Mouse (Mus musculus) cerebellum, postnatal 36 days (tissue): ENCODE data around the gene Pon2.
"Not testable (repeated sequence)": the region's sequence is repeated elsewhere in the genome, so short reads cannot be mapped to it uniquely, and the experiment has no call there.

Experiments used
- DNase-seq, 2 experiments: peaks; one replicate each; pipeline ENCODE4 v3.0.0; 2021 to 2022; ENCODE audit warnings: mixed read lengths in 2 of 2

Gene Pon2

DNA sequence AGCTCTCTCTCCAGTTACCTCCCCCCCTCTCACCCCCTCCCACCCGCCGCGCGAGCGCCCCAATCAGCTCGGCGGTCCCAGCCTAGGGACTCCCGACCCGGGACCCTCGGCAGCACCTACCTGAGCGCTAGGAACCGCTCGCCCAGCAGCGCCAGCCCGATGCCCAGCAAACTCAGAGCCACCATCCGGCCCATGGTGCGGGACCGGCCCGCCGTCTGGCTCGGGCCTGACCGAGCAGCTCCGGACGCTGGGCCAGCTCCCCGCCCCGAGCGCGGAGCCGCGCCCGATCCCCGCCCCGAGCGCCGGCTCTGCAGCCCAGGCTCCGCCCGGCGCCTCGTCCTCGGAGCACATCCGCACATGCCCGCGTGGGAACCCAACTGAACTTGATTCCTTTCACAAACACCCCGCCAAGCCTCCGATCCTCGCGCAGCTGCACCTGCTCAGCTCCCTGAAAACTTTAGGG lies at the start of gene Pon2:
Pon2 (minus strand) TSS at position 364 of the 463 bp plus-strand sequence.
- DNase-seq: peak; percentile 29 to 37

DNA sequence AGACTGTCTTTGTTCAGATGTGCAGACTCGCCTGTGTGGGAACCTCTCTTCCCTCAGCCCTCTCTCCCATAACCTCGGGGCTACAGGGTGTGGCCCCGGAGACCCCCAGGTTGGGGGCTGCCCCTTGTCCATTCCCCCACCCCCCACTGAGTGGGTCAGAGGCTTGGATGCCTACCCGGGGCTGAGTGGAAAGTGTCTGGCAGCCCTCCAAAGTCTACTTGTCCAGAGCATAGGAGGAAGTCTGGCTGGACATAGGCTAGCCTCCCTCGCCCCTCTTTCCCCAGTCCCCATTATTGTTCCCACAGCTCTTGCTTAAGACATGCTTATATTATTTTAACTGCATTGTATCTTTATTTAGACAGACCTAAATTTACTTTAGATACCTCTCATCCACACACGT lies 46.0 kb upstream of the Pon2 start:
- DNase-seq: no peak

DNA sequence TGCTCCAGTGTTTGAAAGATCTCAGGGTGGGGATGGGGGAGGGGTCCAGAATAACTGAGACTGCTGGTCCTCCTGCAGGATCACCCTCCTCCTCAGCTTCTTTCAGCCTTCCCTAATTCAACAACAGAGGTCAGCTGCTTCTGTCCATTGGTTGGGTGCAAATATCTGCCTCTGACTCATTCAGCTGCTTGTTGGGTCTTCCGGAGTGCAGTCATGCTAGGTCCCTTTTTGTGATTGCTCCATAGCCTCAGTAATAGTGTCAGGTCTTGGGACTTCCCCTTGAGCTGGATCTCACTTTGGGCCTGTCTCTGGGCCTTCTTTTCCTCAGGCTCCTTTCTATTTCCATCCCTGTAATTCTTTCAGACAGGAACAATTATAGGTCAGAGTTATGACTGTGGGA lies 41.0 kb upstream of the Pon2 start:
- not testable (repeated sequence) for DNase-seq

- DNase-seq: not testable (repeated sequence)
Measured at GRCm38 (mm10) chr6:5338781-5339180, 40.5 kb upstream of the Pon2 start.

DNA sequence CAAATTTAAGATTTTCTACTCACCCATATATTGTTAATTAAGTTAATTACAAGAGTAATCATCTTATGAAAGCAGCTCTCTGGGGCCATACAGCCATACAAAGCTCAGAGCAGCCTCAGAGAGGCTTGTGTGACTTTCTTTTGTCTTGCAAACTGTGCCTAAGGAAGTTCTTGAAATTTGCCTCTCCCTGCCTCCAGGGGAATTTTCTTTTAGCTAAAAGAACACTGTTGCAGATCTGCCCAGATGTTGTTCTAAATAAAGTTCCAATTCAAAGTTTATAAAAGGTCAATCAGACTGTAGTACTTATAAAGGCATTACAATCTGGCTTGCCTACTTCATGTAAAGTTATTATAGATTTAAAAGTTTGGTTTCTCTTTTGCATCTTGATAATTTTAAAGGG lies 37.8 kb upstream of the Pon2 start:
- not testable (repeated sequence) for DNase-seq

DNA sequence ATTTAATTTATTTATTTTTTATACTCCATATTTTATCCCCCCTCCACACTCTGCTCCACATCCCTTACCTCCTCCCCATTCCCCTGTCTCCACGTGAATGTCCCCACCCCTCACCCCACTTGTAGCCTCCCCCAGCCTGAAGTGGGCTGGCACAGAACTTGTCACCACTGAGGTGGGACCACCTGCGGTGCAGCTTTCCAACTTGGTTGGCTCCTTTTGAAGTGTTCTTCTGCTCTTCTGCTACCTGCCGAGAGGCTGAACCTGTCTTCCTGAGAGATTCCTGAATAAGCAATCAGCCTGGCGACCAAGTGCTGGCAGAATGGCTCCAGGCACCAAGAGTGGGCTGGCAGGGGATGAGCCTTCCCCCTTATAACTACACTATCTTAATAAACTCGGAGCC lies 35.8 kb upstream of the Pon2 start:
- DNase-seq: no peak

- no peak for DNase-seq
Measured at GRCm38 (mm10) chr6:5332560-5333150, 34.4 kb upstream of the Pon2 start.

DNA sequence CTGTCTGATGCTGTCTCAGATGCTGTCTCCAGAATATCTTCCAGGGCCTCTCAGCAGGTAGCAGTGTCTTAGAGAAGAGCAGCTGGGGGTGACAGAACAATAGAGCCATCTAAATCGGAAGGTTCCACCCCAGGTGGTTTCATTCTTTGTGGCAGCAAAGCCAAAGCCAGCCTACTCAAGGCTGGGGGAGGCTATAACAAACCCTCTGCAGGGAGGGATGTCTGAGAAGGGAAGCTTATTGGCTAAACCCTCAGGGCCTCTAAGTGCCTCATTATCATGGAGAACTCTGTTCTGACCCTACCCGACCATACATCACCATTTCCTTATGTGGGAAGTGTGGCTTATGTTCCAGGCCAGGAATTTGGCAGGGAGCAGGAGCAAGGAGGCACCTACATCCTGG lies 26.9 kb upstream of the Pon2 start:
- no peak for DNase-seq

GRCm38 (mm10) chr6:5324101-5324500 lies 25.8 kb upstream of the Pon2 start:
- not testable (repeated sequence) for DNase-seq

DNA sequence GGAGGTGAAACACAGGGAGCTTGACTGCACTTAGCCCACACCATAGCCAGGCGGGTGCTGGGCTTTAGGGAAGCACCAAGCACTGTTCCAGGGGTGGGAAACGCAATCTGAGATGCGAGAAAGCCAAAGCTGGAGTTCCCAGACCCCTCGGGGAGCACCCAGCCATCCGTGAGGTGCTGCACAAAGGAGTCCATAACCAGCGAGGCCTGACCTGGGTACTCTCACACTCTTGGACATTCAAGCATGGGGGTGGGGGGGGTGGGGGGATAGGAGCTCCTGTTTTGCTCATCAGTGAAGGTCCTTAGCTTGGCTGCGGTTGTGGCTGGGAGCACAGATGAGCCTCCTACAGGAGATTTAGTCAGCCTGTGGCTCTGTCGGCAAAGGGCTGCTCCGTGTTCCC lies 18.4 kb upstream of the Pon2 start:
- DNase-seq: no peak

DNA sequence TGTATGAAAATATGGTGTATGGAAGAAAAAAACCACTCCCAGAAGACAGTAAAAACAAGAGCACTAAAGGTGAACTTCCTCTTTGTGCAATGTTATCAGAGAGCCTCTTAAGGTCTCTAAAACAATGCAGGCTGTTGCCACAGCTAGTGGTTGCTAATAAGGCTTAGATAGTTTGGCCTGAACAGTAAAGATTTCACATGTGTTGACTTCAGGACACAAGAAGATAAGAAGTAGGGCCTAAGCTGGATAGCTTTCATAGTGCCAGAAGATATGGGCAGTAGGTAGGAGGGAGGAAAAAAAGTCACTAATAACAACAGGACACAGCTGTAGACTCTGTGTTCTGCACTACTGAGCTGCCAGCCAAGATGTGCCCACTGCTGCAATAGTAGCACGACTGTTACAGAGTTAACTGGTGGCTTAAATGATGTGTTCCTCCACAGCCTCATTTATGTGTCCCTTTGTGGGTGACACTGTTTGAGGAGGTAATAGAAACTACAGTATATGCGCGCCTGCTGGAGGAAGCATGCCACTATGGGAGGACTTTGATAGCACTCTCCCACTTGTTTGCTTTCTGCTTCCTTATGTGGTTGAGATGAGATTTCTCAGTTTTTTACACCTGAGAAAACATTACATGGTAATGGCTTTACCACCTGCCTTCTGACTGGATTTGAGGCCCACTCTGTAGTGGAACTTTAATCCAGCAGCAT lies 17.0 kb upstream of the Pon2 start:
- DNase-seq: no peak

DNA sequence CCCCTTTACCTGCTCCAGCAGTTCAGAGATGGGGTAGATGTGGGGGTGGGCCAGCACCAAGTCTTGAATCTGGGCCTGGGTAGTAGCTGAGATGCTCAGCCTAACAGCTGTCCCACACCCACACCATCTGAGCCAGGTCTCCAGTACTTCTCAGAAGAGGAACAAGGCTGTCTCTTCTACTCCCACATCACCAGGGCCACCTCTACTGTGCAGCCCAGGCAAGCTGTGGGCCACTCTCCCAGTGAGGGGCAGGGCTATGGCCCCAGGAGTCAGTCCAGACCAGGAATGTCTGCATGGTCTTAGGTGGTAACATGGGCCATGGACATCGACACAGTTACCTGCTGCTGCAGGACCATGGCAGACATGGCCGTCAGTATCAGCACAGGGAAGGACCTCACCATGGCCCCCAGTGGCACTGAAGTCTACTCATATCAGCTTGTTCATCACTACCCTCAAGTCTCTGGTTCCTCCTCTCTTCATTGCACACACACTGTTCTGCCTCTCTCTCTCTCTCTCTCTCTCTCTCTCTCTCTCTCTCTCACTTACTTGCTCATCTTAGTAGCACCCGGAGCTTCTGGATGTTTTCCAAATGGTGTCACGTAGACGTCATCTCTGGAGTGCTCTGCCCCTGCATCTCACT lies 15.8 kb upstream of the Pon2 start:
- no peak for DNase-seq

DNA sequence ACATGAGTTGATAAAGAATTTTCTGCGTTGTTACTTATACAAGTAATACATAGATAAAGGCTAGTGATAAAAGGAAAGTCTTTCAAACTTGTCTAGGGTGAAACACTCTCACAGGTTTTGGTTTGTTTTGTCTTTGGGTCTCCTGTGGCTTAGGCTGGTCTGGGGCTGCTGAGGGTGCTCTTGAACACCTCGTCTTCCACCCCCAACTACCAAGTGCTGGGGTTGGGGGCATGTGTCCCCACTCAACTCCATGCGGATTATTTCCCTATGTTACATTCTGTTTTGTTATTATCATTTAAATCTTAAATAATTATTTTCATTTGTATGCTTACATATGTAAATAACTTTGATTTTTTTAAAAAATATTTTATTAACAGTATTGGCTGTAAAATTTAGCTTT lies 12.2 kb upstream of the Pon2 start:
- no peak for DNase-seq

DNA sequence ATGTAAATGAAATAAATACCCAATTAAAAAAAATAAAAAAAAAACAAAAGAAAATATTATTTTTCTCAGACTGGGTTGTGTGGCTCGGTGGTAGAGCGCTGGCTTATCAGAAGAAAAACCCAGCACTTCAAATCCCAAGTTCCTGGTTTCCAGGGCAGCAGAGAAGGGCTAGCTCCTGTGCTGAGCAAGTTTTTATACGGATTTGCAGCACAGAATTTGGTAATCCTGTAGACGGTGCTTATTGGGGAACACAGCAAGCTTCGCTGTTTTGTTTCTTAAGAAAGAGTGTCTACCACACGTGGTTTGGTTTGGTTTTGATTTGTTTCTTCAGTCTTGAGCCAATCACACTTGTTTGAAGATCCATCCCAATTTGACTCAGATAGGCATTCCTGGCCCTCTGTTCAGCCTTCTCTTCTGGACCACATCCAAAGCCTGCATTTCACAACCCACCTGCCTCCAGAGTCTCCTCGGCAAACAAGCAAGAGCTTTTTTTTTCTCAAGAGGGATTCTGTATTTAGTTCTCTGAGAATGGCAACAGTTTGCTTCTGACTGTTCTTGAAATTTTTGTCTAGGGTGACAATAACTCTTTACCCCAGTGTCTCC lies 11.4 kb upstream of the Pon2 start:
- no peak for DNase-seq

DNA sequence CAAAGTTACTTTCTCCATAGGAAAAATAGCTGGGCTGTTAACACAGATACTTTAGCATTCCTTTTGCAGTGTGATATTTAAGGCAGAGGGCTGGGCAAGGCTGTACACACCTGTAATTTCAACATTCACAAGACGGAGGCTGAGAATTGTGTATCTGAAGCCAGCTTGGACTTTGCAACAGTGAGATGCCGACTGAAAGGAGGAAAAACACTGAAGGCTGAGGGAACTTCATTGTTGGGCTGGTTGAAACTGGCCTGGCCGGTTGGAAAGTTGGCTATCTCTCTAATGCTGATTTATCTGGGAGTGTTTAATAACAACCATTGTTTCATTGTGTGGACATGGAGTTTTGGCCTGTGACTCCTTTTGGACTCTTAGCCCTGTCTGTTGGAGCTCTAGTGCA lies 7.7 kb upstream of the Pon2 start:
- no peak for DNase-seq

DNA sequence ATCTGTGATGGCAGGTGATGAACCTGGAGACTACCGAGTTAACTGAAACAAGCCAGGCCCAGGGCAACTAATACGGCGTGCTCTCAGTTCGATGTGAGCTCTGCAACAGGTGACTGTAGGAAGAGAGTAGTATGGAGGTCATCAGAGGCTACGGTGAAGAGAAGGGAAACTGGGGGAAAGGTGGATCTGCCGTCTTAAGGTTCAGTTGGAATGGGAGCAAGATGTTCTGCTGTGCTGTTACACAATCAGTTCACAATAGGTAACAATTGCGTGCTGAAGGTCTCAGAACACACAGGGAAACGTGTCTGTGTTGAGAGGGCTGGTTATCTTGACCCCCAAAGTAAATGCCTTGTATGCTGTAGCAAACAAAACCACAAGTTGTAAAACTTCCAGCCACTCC lies 6.7 kb upstream of the Pon2 start:
- no peak for DNase-seq

DNA sequence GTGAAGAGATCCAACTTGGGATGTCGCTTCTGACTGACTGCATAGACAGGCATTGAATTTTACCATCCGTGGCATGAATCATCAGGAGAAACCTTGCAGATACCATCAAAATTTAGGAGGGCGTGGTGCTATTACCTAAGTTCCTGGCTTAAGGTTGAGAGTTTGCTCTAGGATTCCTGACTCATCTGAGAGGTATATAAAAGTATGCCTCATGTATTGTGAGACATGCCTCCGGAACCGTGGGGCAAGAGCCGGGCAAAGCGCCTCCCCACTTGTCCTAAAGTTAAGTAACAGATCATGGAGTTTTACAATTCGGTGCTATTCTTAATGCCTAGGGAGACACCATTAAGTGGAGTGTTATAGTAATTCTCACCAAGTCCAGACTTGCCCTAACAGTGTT lies 2.4 kb upstream of the Pon2 start:
- no peak for DNase-seq

DNA sequence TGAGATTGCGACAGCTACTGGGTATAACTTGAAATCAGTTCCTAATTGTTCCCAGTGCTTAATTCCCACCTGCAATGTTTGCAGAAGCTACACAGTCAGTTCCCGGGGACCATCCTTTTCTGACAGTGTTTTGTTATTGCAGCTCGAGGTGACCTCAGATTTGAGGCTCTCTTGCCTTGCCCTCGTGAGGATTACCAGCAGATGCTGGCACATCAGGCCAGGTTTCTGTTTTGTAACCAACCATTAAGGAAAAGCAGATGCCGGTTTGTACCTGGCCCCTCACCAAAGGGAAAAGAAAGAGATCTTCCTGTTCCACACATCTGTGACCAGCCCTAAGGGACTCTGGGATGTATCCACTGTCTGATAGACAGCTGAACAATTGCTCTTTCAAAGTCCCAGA lies 1.3 kb upstream of the Pon2 start:
- no peak for DNase-seq

DNA sequence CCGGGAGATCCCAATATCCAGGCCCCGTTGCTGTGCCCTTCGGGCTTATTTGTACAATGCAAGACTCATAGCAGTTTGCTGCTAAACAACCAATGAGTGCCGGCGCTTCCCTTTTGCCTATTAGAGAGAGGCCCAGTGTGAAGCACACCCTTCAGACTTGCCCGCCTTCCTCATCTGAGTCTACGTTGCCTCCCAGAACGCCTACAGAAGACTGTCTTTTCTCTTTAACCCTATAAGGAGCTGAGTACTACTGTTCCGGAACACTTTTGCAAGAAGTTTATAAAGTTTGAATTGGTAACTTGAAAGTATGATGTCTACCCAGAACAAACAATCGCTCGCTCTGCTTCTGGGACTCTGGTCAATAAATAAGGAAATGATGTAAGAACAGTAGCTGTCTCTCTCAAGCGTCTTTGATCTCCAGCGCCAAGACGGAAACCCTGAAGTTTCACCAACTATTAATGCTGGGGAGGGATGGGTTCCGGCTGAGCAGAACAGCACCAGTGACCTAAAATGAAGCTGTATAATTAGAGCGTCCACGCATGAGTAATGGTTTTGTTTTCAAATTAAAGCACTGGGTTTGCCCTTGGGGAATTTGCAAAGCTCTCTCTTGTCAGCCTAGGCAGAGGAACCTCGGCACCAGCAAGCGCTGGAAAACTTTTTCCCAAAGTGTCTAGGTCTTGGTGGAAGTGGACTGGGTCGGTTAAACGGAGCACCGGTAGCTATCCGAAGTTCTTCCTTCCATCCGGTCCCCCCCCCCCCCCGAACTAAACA lies 749 bp downstream of the Pon2 start:
- DNase-seq: no peak

- DNase-seq: no peak
Measured at GRCm38 (mm10) chr6:5296067-5296466, 2.2 kb downstream of the Pon2 start.

DNA sequence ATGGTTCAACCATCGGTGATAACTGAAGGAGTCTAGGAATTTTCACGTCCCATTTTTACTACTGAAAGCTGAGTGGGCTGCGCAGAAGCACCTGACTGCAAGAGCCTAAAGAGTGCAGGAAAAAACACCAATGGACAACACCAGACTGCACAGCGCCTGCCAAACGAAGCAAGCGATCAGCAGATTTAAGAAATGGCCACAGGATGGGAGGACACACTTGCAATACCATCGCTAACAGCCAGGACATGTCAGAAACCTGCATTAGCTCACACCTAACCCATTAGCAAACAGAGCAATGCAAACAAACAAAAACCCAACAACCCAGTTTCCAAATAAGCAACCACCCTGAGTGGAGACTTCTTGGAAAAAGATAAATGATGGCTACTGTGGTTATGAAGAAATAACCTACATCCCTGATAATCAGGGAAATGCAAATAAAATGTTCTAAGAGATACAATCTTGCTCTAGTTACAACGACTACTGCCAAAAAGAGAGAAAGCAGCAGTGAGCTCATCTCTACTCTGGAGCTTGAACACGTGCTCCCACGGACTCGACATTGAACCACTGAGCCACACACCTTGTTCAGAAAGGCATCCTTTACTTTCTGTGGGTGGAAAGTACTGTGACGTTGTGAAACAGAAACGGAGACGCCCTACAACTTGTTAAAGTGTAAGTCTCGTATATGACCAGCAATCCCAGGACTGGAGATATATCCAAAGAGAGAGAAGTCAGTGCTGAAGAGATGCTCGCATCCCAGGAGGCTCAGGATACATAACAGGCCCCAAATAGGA lies 3.4 kb downstream of the Pon2 start:
- no peak for DNase-seq

DNA sequence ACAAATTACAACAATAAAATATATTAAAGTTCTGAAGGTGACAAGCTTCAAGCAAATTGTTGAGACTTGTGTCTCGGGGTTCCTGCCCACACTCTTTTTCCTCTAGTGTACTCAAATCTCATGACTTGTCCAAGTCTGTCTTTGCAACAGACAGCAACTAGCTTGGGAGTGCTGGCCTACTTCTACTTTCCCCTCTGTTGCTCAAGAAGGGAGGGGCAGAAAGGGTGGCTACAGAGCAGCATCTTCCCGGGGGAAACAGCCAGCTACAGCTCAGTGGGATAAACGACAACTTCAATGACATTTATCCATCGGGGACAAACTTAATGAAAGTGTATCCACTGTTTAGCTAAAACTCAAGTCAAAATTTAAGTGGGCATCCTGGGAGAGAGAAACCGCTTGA lies 5.4 kb downstream of the Pon2 start:
- no peak for DNase-seq
